Mouse (Mus musculus): ENCODE results near the gene Fv1.
"Not testable (repeated sequence)": the region's sequence is repeated elsewhere in the genome, so short reads cannot be mapped to it uniquely, and the experiment has no call there.

DNA sequence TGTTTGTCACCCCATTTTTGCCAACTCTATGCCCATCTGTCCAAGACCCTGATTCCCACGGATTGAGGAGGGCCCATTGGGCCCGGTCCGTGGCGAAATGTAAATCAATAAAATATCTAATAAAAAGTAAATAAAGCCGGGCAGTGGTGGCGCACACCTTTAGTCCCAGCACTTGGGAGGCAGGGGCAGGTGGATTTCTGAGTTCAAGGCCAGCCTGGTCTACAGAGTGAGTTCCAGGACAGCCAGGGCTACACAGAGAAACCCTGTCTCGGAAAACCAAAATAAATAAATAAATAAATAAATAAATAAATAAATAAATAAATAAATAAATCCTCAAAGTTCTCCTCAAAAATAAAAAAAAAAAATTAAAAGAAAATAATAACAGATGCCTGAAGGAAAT is 49.1 kb upstream of the Fv1 start:
- not testable (repeated sequence) for TF ChIP-seq CTCF (IDR thresholded peaks at IDR 0.05; ENCODE audit: control insufficient read depth, insufficient read depth, insufficient replicate concordance, low read depth, low read length); POLR2A (IDR thresholded peaks at IDR 0.05; ENCODE audit: control insufficient read depth, low read depth, low read length)

All from testis, adult 2 months (tissue).